Mouse (Mus musculus) hindbrain, embryonic 15.5 days (tissue): ENCODE data around the gene Aoc2. TPM values are rescaled to one million over a fixed set of nuclear protein-coding genes. Genes with fewer than 3 reads are reported as not detected.
"Not testable (repeated sequence)": the region's sequence is repeated elsewhere in the genome, so short reads cannot be mapped to it uniquely, and the experiment has no call there.

ENCODE experiments used
- ATAC-seq: fragments of 200-750 bp; cut with Nextera tagmentation; 2 replicates; pipeline ENCODE4 v1.8.0; 2017; ENCODE audit warnings: low read depth, moderate number of reproducible peaks, moderate TSS enrichment; ENCODE audit not compliant: low FRiP score
- H3K27ac ChIP-seq: fragments of 300-500 bp; sonication (generic); replicated peaks from 2 replicates; pipeline ENCODE4 v1.5.1; 2015; ENCODE audit warnings: mild to moderate bottlenecking, inconsistent platforms
- H3K27me3 ChIP-seq: fragments of 300-500 bp; sonication (generic); 2 replicates; pipeline ENCODE4 v1.6.1; 2015; ENCODE audit warnings: control low read depth, inconsistent platforms
- H3K36me3 ChIP-seq: fragments of 300-500 bp; sonication (generic); 2 replicates; pipeline ENCODE4 v1.6.1; 2015; ENCODE audit warnings: control low read depth, inconsistent platforms
- H3K4me1 ChIP-seq: fragments of 300-500 bp; sonication (generic); replicated peaks from 2 replicates; pipeline ENCODE4 v1.6.1; 2015; ENCODE audit warnings: control low read depth, inconsistent platforms
- H3K4me2 ChIP-seq: fragments of 300-500 bp; sonication (generic); 2 replicates; pipeline ENCODE4 v1.6.1; 2015; ENCODE audit warnings: moderate library complexity, mild to moderate bottlenecking, inconsistent platforms
- H3K4me3 ChIP-seq: fragments of 300-500 bp; sonication (generic); 2 replicates; pipeline ENCODE4 v1.5.1; 2015; ENCODE audit warnings: mild to moderate bottlenecking, inconsistent platforms
- H3K9ac ChIP-seq: fragments of 300-500 bp; sonication (generic); 2 replicates; pipeline ENCODE4 v1.6.1; 2015; ENCODE audit warnings: inconsistent platforms
- H3K9me3 ChIP-seq: fragments of 300-500 bp; sonication (generic); 2 replicates; pipeline ENCODE4 v1.6.1; 2016; ENCODE audit warnings: control low read depth, inconsistent platforms
- WGBS: fragments of 180-500 bp; shearing (Covaris S2); methylation state at CpG from one replicate; pipeline ENCODE4 v1.1.7; 2015; 5-methylcytosine and 5-hydroxymethylcytosine counted together
- microRNA-seq: library from miRNA; unstranded; fragments of <30 nt; microRNA quantifications from one replicate; pipeline ENCODE4, GENCODE M21; 2016
- polyA plus RNA-seq: library from polyadenylated mRNA; unstranded; fragments of >200 nt; fragmentation: Nextera tagmentation; extraction: Ambion mirVana; gene quantifications from 2 replicates; pipeline ENCODE4 v1.2.1, GENCODE M21; 2015

The Aoc2 gene
- polyA plus RNA-seq, 1 experiment from 2014 or later, result 1.5 TPM

- Histone ChIP-seq H3K27ac (no peak within 1 kb of the TSS), H3K36me3 (no peaks in the 10 kb centered on the region), H3K9ac (no peak within 1 kb of the TSS), H3K9me3 (no peaks in the 10 kb centered on the region), H3K4me2 (no peak within 1 kb of the TSS), H3K27me3 (no peaks in the 10 kb centered on the region), H3K4me3 (no peak within 1 kb of the TSS), H3K4me1 (no peaks in the 10 kb centered on the region)
- WGBS, result 88% methylated on average over 8 of the region's 8 CpGs
- no peak for ATAC-seq
These were observed 42.6 kb downstream of the Aoc2 start, which contains the start of gene G6pc for GRCm38 (mm10) chr11:101367326-101367935. G6pc (plus strand) TSS chr11:101367561.

DNA sequence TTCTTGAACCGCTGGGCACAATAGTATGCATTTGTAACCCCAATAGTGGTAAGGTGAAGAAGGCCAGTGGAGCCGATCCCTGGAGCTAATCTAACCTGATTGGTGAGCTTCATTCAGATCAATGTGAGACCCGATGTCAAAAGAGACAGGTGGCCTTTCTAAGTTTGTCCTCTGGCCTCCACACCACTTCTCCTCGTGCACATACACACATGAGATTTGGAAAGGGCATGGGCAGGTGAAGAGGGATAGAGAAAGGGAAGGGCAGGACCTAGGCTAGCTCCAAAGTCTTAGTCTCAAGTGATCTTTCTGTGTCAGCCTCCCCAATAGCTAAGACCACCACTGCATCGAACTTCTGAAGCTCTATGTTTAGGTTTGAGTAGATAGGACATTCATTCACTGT, 45.3 kb downstream of the Aoc2 start:
- Histone ChIP-seq H3K36me3 (no peaks in the 10 kb centered on the region), H3K4me3 (no peak overlapping the region), H3K27me3 (no peaks in the 10 kb centered on the region), H3K4me1 (no peaks in the 10 kb centered on the region), H3K4me2 (no peak overlapping the region), H3K9ac (no peak overlapping the region), H3K9me3 (no peaks in the 10 kb centered on the region), H3K27ac (no peak overlapping the region)
- no peak for ATAC-seq
- WGBS, result 84% methylated on average over 5 of the region's 5 CpGs

DNA sequence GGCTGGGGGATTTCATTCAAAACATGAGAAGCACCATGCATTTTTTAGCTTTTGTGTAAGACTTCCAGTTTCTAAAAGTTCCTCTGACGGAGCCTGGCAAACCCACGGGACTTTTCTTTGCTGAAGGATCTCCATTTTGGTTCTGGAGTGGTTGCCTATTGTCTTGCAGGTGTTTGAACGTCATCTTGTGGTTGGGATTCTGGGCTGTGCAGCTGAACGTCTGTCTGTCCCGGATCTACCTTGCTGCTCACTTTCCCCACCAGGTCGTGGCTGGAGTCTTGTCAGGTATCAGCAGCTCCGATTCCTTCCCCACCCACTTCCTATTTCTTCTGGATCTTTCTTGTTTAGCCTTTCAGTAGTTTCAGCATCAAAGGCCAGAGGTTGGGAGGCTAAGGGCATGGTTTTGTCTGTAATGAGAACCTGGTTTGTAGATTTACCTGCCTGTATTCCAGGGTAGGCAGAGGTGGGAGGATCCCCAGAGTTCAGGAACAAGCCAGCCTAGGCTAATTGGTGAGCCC, 49.6 kb downstream of the Aoc2 start:
- H3K4me1 ChIP-seq, result no peaks in the 10 kb centered on the region
- no peak overlapping the region for H3K4me2 ChIP-seq
- no peak overlapping the region for H3K4me3 ChIP-seq
- H3K27me3 ChIP-seq, result no peaks in the 10 kb centered on the region
- H3K9me3 ChIP-seq, result no peaks in the 10 kb centered on the region
- H3K27ac ChIP-seq, result no peak overlapping the region
- WGBS, result 77% methylated on average over 7 of the region's 7 CpGs
- ATAC-seq, result no peak
- H3K36me3 ChIP-seq, result no peaks in the 10 kb centered on the region
- no peak overlapping the region for H3K9ac ChIP-seq

DNA sequence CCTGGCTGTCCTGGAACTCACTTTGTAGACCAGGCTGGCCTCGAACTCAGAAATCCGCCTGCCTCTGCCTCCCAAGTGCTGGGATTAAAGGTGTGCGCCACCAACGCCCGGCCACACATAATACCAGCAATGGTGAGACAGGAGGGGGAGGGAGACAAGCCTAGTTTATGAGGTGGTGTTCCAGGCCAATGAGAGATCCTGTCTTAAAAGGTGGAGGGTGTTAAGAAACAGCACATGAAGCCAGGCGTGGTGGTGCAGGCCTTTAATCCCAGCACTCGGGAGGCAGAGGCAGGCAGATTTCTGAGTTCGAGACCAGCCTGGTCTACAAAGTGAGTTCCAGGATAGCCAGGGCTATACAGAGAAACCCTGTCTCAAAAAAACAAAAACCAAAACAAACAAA, 53.3 kb downstream of the Aoc2 start:
- not testable (repeated sequence) for H3K9me3 ChIP-seq, H3K27me3 ChIP-seq, H3K9ac ChIP-seq, ATAC-seq, H3K4me1 ChIP-seq, H3K27ac ChIP-seq, H3K4me2 ChIP-seq, H3K4me3 ChIP-seq, H3K36me3 ChIP-seq
- WGBS, result 95% methylated on average over 8 of the region's 8 CpGs

DNA sequence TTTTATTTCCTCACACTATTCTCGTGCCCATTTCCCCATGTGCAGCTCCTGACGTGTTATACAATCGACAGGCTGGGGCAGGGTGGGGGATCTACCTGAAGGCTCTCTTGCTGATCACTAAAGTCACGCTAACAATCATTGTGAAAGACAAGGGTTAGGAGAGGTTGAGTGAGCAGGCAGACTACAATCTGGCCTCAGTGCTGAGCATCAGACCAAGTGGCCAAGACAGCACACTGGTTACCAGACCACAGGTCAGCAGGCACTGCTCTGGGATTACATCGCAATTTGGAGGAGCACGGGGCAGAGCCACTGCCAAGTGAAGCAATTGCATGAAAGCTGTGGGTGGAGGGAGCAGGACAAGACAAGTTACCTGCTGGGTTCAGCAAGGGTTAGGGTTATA, 54.1 kb downstream of the Aoc2 start:
- Histone ChIP-seq H3K4me2 (no peak overlapping the region), H3K4me3 (no peak overlapping the region), H3K9ac (no peak overlapping the region), H3K36me3 (no peaks in the 10 kb centered on the region), H3K9me3 (no peaks in the 10 kb centered on the region), H3K27me3 (no peaks in the 10 kb centered on the region), H3K27ac (no peak overlapping the region), H3K4me1 (no peaks in the 10 kb centered on the region)
- 87% methylated on average over 6 of the region's 6 CpGs for WGBS
- no peak for ATAC-seq

Small RNA genes within 50 kb of the gene (microRNA-seq; reads per million reads assigned to microRNA genes)
- not detected for gene Gm25593

Other genes starting within 250 kb of the Aoc2 start
- 0.47 and 0.48 TPM in 2 replicates for gene Hsd17b1, start 246.7 kb upstream of the Aoc2 start, polyA plus RNA-seq
- 40.6 and 42.4 TPM in 2 replicates for gene Coasy, start 242.5 kb upstream of the Aoc2 start, polyA plus RNA-seq
- 85.1 and 90.0 TPM in 2 replicates for gene Mlx, start 237.8 kb upstream of the Aoc2 start, polyA plus RNA-seq
- gene Psmc3ip, start 229.6 kb upstream of the Aoc2 start, polyA plus RNA-seq, result 21.3 and 22.5 TPM in 2 replicates
- 23.6 and 25.5 TPM in 2 replicates for gene Retreg3, start 205.2 kb upstream of the Aoc2 start, polyA plus RNA-seq
- gene Tubg1, start 205.1 kb upstream of the Aoc2 start, polyA plus RNA-seq, result 78.0 and 79.8 TPM in 2 replicates
- 48.0 and 53.1 TPM in 2 replicates for gene Tubg2, start 169.2 kb upstream of the Aoc2 start, polyA plus RNA-seq
- 7.5 and 8.0 TPM in 2 replicates for gene Cntnap1, start 154.5 kb upstream of the Aoc2 start, polyA plus RNA-seq
- 9.5 and 11.8 TPM in 2 replicates for gene Plekhh3, start 153.7 kb upstream of the Aoc2 start, polyA plus RNA-seq
- 0.63 and 0.70 TPM in 2 replicates for gene Ccr10, start 149.6 kb upstream of the Aoc2 start, polyA plus RNA-seq
- 26.5 and 27.4 TPM in 2 replicates for gene Ezh1, start 98.6 kb upstream of the Aoc2 start, polyA plus RNA-seq
- gene Ramp2, start 79.0 kb upstream of the Aoc2 start, polyA plus RNA-seq, result 96.5 and 98.8 TPM in 2 replicates
- 118 and 124 TPM in 2 replicates for gene Vps25, start 71.4 kb upstream of the Aoc2 start, polyA plus RNA-seq
- 8.5 and 9.5 TPM in 2 replicates for gene Wnk4, start 64.5 kb upstream of the Aoc2 start, polyA plus RNA-seq
- 1.0 and 1.2 TPM in 2 replicates for gene Cntd1, start 46.1 kb upstream of the Aoc2 start, polyA plus RNA-seq
- 223 and 225 TPM in 2 replicates for gene Coa3, start 45.9 kb upstream of the Aoc2 start, polyA plus RNA-seq
- 173 and 175 TPM in 2 replicates for gene Becn1, start 22.8 kb upstream of the Aoc2 start, polyA plus RNA-seq
- 115 and 116 TPM in 2 replicates for gene Psme3, start 8.8 kb upstream of the Aoc2 start, polyA plus RNA-seq
- gene Aoc3, start 5.5 kb downstream of the Aoc2 start, polyA plus RNA-seq, result 0.13 and 0.14 TPM in 2 replicates
- not detected in 2 replicates for gene G6pc, start 42.5 kb downstream of the Aoc2 start, polyA plus RNA-seq
- gene Aarsd1, start 92.6 kb downstream of the Aoc2 start, polyA plus RNA-seq, result 88.8 and 92.0 TPM in 2 replicates
- 7.2 and 7.9 TPM in 2 replicates for gene Gm27029, start 99.7 kb downstream of the Aoc2 start, polyA plus RNA-seq
- gene Rundc1, start 100.0 kb downstream of the Aoc2 start, polyA plus RNA-seq, result 32.0 and 33.2 TPM in 2 replicates
- 3.0 and 4.0 TPM in 2 replicates for gene Ptges3l, start 100.3 kb downstream of the Aoc2 start, polyA plus RNA-seq
- gene Rpl27, start 117.2 kb downstream of the Aoc2 start, polyA plus RNA-seq, result 228 and 230 TPM in 2 replicates
- gene Ifi35, start 123.3 kb downstream of the Aoc2 start, polyA plus RNA-seq, result 4.3 and 5.2 TPM in 2 replicates
- gene Rnd2, start 139.9 kb downstream of the Aoc2 start, polyA plus RNA-seq, result 85.3 and 86.0 TPM in 2 replicates
- 123 and 135 TPM in 2 replicates for gene Vat1, start 141.2 kb downstream of the Aoc2 start, polyA plus RNA-seq
- 2.8 and 3.0 TPM in 2 replicates for gene Brca1, start 226.9 kb downstream of the Aoc2 start, polyA plus RNA-seq
- gene Nbr1, start 227.1 kb downstream of the Aoc2 start, polyA plus RNA-seq, result 87.6 and 92.4 TPM in 2 replicates